Mouse (Mus musculus): ENCODE measurements at regions not wholly inside any gene's neighbourhood (a gene's known extent, or its start where the extent isn't known, plus 50 kb on each side); places are given as distances from the start of the nearest gene placed in this dataset.

DNA sequence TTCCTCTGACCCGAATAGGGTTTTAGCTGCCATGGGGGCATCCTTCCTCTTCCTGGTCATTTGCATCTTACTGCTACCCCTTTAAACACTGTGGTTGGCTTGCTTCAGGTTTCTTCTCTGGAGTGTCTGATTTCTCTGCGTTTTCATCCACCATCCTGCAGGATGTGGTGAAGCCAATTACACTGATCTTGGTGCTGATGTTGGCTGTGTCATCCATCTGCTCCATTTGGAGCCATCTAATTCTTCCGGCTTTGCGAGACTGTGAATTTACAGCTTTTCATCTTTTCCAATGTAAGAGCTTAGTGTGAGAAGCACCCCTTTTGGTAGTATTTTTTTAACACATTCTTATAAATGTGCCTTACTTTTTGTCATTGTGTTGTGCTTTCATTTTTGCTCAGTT is 66.4 kb upstream of the Csl start:
- Histone ChIP-seq H3K4me2 (no peak overlapping the region), H3K9ac (no peak overlapping the region), H3K27me3 (replicated peaks) (no peaks in the 10 kb centered on the region), H3K4me3 (no peak overlapping the region), H3K36me3 (replicated peaks) (no peaks in the 10 kb centered on the region), H3K27ac (no peak overlapping the region), H3K9me3 (no peaks in the 10 kb centered on the region), H3K4me1 (no peaks in the 10 kb centered on the region)
- WGBS, result 87% methylated on average over 4 of the region's 4 CpGs
- ATAC-seq (replicated peaks), result no peak

DNA sequence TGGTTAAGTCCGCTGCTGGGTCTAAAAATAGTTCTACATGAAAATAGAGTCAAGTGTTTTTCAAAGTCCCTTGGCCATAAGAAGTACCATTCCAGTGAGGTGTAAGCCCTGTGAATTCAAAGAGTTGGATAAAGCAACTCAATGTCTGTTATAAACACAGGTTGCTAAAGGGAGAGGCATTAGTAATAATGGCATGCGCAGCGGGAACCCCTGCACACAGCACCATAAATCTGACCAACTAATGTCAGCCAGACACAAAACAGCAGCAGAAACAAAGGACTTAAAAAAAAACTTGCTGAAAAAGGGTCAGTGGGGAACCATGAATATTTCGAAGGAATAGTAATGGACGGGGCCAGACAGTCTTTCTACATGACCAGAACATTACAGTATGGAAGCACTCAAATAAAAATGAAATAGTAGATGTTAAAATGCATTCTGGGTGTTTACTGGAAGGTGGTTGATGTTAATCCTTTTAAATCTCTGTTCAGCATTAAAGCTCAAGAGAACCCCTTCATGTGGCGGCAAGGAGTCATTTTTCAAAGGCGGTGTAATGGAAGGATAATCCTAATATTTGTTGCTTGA is 52.7 kb upstream of the Csl start:
- no peaks in the 10 kb centered on the region for H3K9me3 ChIP-seq
- H3K4me2 ChIP-seq, result no peak overlapping the region
- no peaks in the 10 kb centered on the region for H3K27me3 ChIP-seq (replicated peaks)
- no peak overlapping the region for H3K27ac ChIP-seq
- no peak overlapping the region for H3K9ac ChIP-seq
- H3K4me1 ChIP-seq, result no peaks in the 10 kb centered on the region
- 82% methylated on average over 7 of the region's 7 CpGs for WGBS
- H3K4me3 ChIP-seq, result no peak overlapping the region
- ATAC-seq (replicated peaks), result no peak
- no peaks in the 10 kb centered on the region for H3K36me3 ChIP-seq (replicated peaks)

DNA sequence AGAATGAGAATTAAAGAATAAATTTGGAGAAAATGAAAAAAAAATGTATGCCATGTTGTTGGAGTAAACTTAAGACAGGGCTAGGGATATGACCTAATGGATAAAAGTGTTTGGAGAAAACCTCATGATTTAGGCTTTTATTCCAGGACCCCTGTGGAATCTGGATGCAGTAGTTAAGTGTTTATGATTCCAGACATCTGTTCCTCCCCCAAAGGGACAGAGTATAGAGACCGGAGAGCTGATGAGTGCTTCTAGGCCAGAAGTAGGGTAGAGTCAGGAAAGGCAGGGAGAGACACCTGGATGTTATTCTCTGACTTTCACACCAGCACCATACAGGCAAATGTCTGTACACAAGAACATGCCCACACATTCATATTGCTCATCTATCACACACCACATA is 52.0 kb upstream of the Csl start:
- Histone ChIP-seq H3K4me1 (no peaks in the 10 kb centered on the region), H3K9me3 (no peaks in the 10 kb centered on the region), H3K4me2 (no peak overlapping the region), H3K27ac (no peak overlapping the region), H3K27me3 (replicated peaks) (no peaks in the 10 kb centered on the region), H3K9ac (no peak overlapping the region), H3K36me3 (replicated peaks) (no peaks in the 10 kb centered on the region), H3K4me3 (no peak overlapping the region)
- 94% methylated on average over 1 of the region's 1 CpGs for WGBS
- ATAC-seq (replicated peaks), result no peak

All from midbrain, embryonic 15.5 days (tissue).